Mouse (Mus musculus) forebrain, postnatal 0 days (tissue): ENCODE measurements at regions not wholly inside any gene's neighbourhood (a gene's known extent, or its start where the extent isn't known, plus 50 kb on each side); places are given as distances from the start of the nearest gene placed in this dataset.

Source experiments
- ATAC-seq: fragments of 200-750 bp; cut with Nextera tagmentation; 2 replicates; pipeline ENCODE4 v1.8.0; 2017; ENCODE audit warnings: mild to moderate bottlenecking, moderate library complexity
- DNase-seq: peaks from one replicate; pipeline ENCODE4 v3.0.0-alpha.2; 2015
- H3K27ac ChIP-seq: fragments of 300-500 bp; sonication (generic); 2 replicates; pipeline ENCODE4 v1.5.1; 2014; ENCODE audit warnings: low read depth, mild to moderate bottlenecking, antibody characterized with exemption, low read length, moderate library complexity, mixed read lengths
- H3K27me3 ChIP-seq: fragments of 300-500 bp; sonication (generic); 2 replicates; pipeline ENCODE4 v1.6.1; 2014; ENCODE audit warnings: mild to moderate bottlenecking, low read length, mixed read lengths; ENCODE audit not compliant: insufficient read depth
- H3K36me3 ChIP-seq: fragments of 300-500 bp; sonication (generic); 2 replicates; pipeline ENCODE4 v1.6.1; 2014; ENCODE audit warnings: mild to moderate bottlenecking, moderate library complexity; ENCODE audit not compliant: insufficient read depth
- H3K4me1 ChIP-seq: fragments of 300-500 bp; sonication (generic); 2 replicates; pipeline ENCODE4 v1.6.1; 2014; ENCODE audit warnings: antibody characterized with exemption; ENCODE audit not compliant: insufficient read depth
- H3K4me2 ChIP-seq: fragments of 300-500 bp; sonication (generic); 2 replicates; pipeline ENCODE4 v1.6.1; 2014; ENCODE audit warnings: low read depth, mild to moderate bottlenecking, moderate library complexity
- H3K4me3 ChIP-seq: fragments of 300-500 bp; sonication (generic); 2 replicates; pipeline ENCODE4 v1.5.1; 2014; ENCODE audit warnings: low read depth, low read length, mixed read lengths
- H3K9ac ChIP-seq: fragments of 300-500 bp; sonication (generic); 2 replicates; pipeline ENCODE4 v1.6.1; 2014; ENCODE audit warnings: mild to moderate bottlenecking
- H3K9me3 ChIP-seq: fragments of 300-500 bp; sonication (generic); 2 replicates; pipeline ENCODE4 v1.6.1; 2016; ENCODE audit warnings: low read length
- CTCF ChIP-seq: sonication (generic); IDR thresholded peaks from 2 replicates; pipeline ENCODE4 v1.5.1; 2016; ENCODE audit warnings: antibody characterized with exemption, control low read depth, low read depth
- WGBS: fragments of 180-500 bp; shearing (Covaris S2); extraction: QIAGEN DNeasy Blood & Tissue Kit; methylation state at CpG from one replicate; pipeline ENCODE4 v1.1.7; 2014; 5-methylcytosine and 5-hydroxymethylcytosine counted together

GRCm38 (mm10) chr11:57911698-57912283 lies 79.2 kb upstream of the Hand1 start:
- 63% methylated on average over 10 of the region's 10 CpGs for WGBS
- Histone ChIP-seq H3K4me1 (no peaks in the 10 kb centered on the region), H3K4me3 (no peak overlapping the region), H3K27ac (no peak overlapping the region), H3K36me3 (no peaks in the 10 kb centered on the region), H3K9me3 (no peaks in the 10 kb centered on the region), H3K27me3 (no peaks in the 10 kb centered on the region), H3K9ac (no peak overlapping the region), H3K4me2 (no peak overlapping the region)
- DNase-seq, result no peak
- no peak for TF ChIP-seq CTCF
- no peak for ATAC-seq

- Histone ChIP-seq H3K4me1 (no peaks in the 10 kb centered on the region), H3K9me3 (no peaks in the 10 kb centered on the region), H3K36me3 (no peaks in the 10 kb centered on the region), H3K4me3 (no peak overlapping the region), H3K4me2 (no peak overlapping the region), H3K9ac (no peak overlapping the region), H3K27me3 (no peaks in the 10 kb centered on the region), H3K27ac (no peak overlapping the region)
- DNase-seq (no peak), ATAC-seq (no peak)
- TF ChIP-seq CTCF, result no peak
- 81% methylated on average over 9 of the region's 9 CpGs for WGBS
These were observed 71.6 kb upstream of the Hand1 start for GRCm38 (mm10) chr11:57904216-57904615.

- no peak for DNase-seq
- 64% methylated on average over 4 of the region's 4 CpGs for WGBS
These were observed 66.7 kb upstream of the Hand1 start for GRCm38 (mm10) chr11:57899335-57899734.

GRCm38 (mm10) chr11:57895497-57895896 lies 62.9 kb upstream of the Hand1 start:
- H3K4me1 ChIP-seq, result no peaks in the 10 kb centered on the region
- ATAC-seq (no peak), DNase-seq (no peak)
- WGBS, result 59% methylated on average over 1 of the region's 1 CpGs
- H3K4me2 ChIP-seq, result no peak overlapping the region
- H3K9me3 ChIP-seq, result no peaks in the 10 kb centered on the region
- H3K27me3 ChIP-seq, result no peaks in the 10 kb centered on the region
- H3K9ac ChIP-seq, result no peak overlapping the region
- no peaks in the 10 kb centered on the region for H3K36me3 ChIP-seq
- H3K4me3 ChIP-seq, result no peak overlapping the region
- no peak for TF ChIP-seq CTCF
- H3K27ac ChIP-seq, result no peak overlapping the region

More at GRCm38 (mm10) chr11:57899335-57899734, 66.7 kb upstream of the Hand1 start:
- no peak overlapping the region for H3K9ac ChIP-seq
- H3K9me3 ChIP-seq, result no peaks in the 10 kb centered on the region
- no peaks in the 10 kb centered on the region for H3K4me1 ChIP-seq
- no peak overlapping the region for H3K4me3 ChIP-seq
- TF ChIP-seq CTCF, result no peak
- no peak for ATAC-seq
- H3K27ac ChIP-seq, result no peak overlapping the region
- H3K36me3 ChIP-seq, result no peaks in the 10 kb centered on the region
- H3K27me3 ChIP-seq, result no peaks in the 10 kb centered on the region
- H3K4me2 ChIP-seq, result no peak overlapping the region

- TF ChIP-seq CTCF, result no peak
- Histone ChIP-seq H3K36me3 (no peaks in the 10 kb centered on the region), H3K4me3 (no peak overlapping the region), H3K27me3 (no peaks in the 10 kb centered on the region), H3K9ac (no peak overlapping the region), H3K4me1 (no peaks in the 10 kb centered on the region), H3K9me3 (no peaks in the 10 kb centered on the region), H3K27ac (no peak overlapping the region), H3K4me2 (no peak overlapping the region)
- ATAC-seq (no peak), DNase-seq (no peak)
- 78% methylated on average over 15 of the region's 15 CpGs for WGBS
These were observed 50.4 kb upstream of the Hand1 start for GRCm38 (mm10) chr11:57882736-57883635.
